Mouse (Mus musculus) embryonic facial prominence, embryonic 12.5 days (tissue): Measurements from ENCODE around the gene Iqschfp. TPM values are rescaled to one million over a fixed set of nuclear protein-coding genes. Genes with fewer than 3 reads are reported as not detected.

Experiments used
- ATAC-seq: fragments of 200-750 bp; cut with Nextera tagmentation; 2 replicates; pipeline ENCODE4 v1.8.0; 2017; ENCODE audit not compliant: insufficient number of reproducible peaks, insufficient read depth, low FRiP score, low TSS enrichment
- H3K27ac ChIP-seq: fragments of 300-500 bp; sonication (generic); 2 replicates; pipeline ENCODE4 v1.5.1; 2016; ENCODE audit warnings: mild to moderate bottlenecking
- H3K27me3 ChIP-seq: fragments of 300-500 bp; sonication (generic); 2 replicates; pipeline ENCODE4 v1.6.1; 2016; ENCODE audit warnings: mild to moderate bottlenecking, moderate library complexity
- H3K36me3 ChIP-seq: fragments of 300-500 bp; sonication (generic); 2 replicates; pipeline ENCODE4 v1.6.1; 2016; ENCODE audit warnings: mild to moderate bottlenecking
- H3K4me1 ChIP-seq: fragments of 300-500 bp; sonication (generic); 2 replicates; pipeline ENCODE4 v1.6.1; 2016
- H3K4me2 ChIP-seq: fragments of 300-500 bp; sonication (generic); replicated peaks from 2 replicates; pipeline ENCODE4 v1.6.1; 2016; ENCODE audit warnings: mild to moderate bottlenecking, moderate library complexity
- H3K4me3 ChIP-seq: fragments of 300-500 bp; sonication (generic); 2 replicates; pipeline ENCODE4 v1.5.1; 2016; ENCODE audit warnings: mild to moderate bottlenecking
- H3K9ac ChIP-seq: fragments of 300-500 bp; sonication (generic); 2 replicates; pipeline ENCODE4 v1.6.1; 2016; ENCODE audit warnings: mild to moderate bottlenecking, moderate library complexity
- H3K9me3 ChIP-seq: fragments of 300-500 bp; sonication (generic); 2 replicates; pipeline ENCODE4 v1.6.1; 2016; ENCODE audit warnings: mild to moderate bottlenecking, moderate library complexity
- WGBS: fragments of 180-500 bp; shearing (Covaris S2); methylation state at CpG from one replicate; pipeline ENCODE4 v1.1.7; 2016; 5-methylcytosine and 5-hydroxymethylcytosine counted together
- polyA plus RNA-seq: library from polyadenylated mRNA; unstranded; fragments of >200 nt; fragmentation: Nextera tagmentation; extraction: Ambion mirVana; gene quantifications from 2 replicates; pipeline ENCODE4 v1.2.1, GENCODE M21; 2016

Iqschfp gene
- polyA plus RNA-seq, 1 experiment from 2014 or later: 0.13 TPM

GRCm38 (mm10) chr3:68467941-68468687 is 576.1 kb downstream of the Iqschfp start:
- peak overlapping the region; percentile 26 for H3K4me3 ChIP-seq
- H3K36me3 ChIP-seq: no peaks in the 10 kb centered on the region
- peak overlapping the region; percentile 46 for H3K4me2 ChIP-seq
- peak; percentile 63; the same call in 1 of the 2 replicates for ATAC-seq
- no peaks in the 10 kb centered on the region for H3K27me3 ChIP-seq
- H3K9ac ChIP-seq: peak overlapping the region; percentile 21
- no peaks in the 10 kb centered on the region for H3K9me3 ChIP-seq
- 2% methylated on average over 10 of the region's 10 CpGs for WGBS
- peaks cover 17% of the 10 kb centered on the region for H3K4me1 ChIP-seq
- H3K27ac ChIP-seq: 0 out of 2 replicates have a peak overlapping the region, but pooled peaks have one; percentile 23

- Histone ChIP-seq H3K9ac (no peak overlapping the region), H3K27ac (no peak overlapping the region), H3K9me3 (no peaks in the 10 kb centered on the region), H3K27me3 (no peaks in the 10 kb centered on the region), H3K4me3 (no peak overlapping the region), H3K36me3 (no peaks in the 10 kb centered on the region), H3K4me2 (no peak overlapping the region), H3K4me1 (peaks cover 17% of the 10 kb centered on the region)
- ATAC-seq: no peak
- 84% methylated on average over 1 of the region's 1 CpGs for WGBS
Measured at GRCm38 (mm10) chr3:68469643-68470042, 577.6 kb downstream of the Iqschfp start.

- Histone ChIP-seq H3K4me3 (no peak overlapping the region), H3K36me3 (no peaks in the 10 kb centered on the region), H3K9me3 (no peaks in the 10 kb centered on the region), H3K27me3 (no peaks in the 10 kb centered on the region), H3K4me1 (peaks cover 17% of the 10 kb centered on the region), H3K27ac (no peak overlapping the region), H3K9ac (no peak overlapping the region), H3K4me2 (no peak overlapping the region)
- WGBS: 55% methylated on average over 3 of the region's 3 CpGs
- ATAC-seq: no peak
Measured at GRCm38 (mm10) chr3:68470061-68470460, 578.0 kb downstream of the Iqschfp start.

GRCm38 (mm10) chr3:68470622-68471021 is 578.6 kb downstream of the Iqschfp start:
- H3K4me2 ChIP-seq: no peak overlapping the region
- no peaks in the 10 kb centered on the region for H3K9me3 ChIP-seq
- H3K4me3 ChIP-seq: no peak overlapping the region
- 65% methylated on average over 5 of the region's 5 CpGs for WGBS
- H3K27me3 ChIP-seq: no peaks in the 10 kb centered on the region
- H3K4me1 ChIP-seq: peaks cover 17% of the 10 kb centered on the region
- H3K9ac ChIP-seq: no peak overlapping the region
- no peaks in the 10 kb centered on the region for H3K36me3 ChIP-seq
- no peak for ATAC-seq
- H3K27ac ChIP-seq: no peak overlapping the region

- 83% methylated on average over 7 of the region's 7 CpGs for WGBS
Measured at GRCm38 (mm10) chr3:68476336-68476735, 584.3 kb downstream of the Iqschfp start.

GRCm38 (mm10) chr3:68477478-68477877 is 585.4 kb downstream of the Iqschfp start:
- no peak for ATAC-seq
- Histone ChIP-seq H3K27me3 (no peaks in the 10 kb centered on the region), H3K9me3 (no peaks in the 10 kb centered on the region), H3K4me3 (no peak overlapping the region), H3K27ac (no peak overlapping the region), H3K4me1 (no peaks in the 10 kb centered on the region), H3K9ac (no peak overlapping the region), H3K4me2 (no peak overlapping the region), H3K36me3 (no peaks in the 10 kb centered on the region)
- WGBS: 50% methylated on average over 2 of the region's 2 CpGs

More at GRCm38 (mm10) chr3:68476336-68476735, 584.3 kb downstream of the Iqschfp start:
- no peak overlapping the region for H3K9ac ChIP-seq
- no peaks in the 10 kb centered on the region for H3K27me3 ChIP-seq
- no peak overlapping the region for H3K4me3 ChIP-seq
- no peak for ATAC-seq
- no peak overlapping the region for H3K27ac ChIP-seq
- H3K9me3 ChIP-seq: no peaks in the 10 kb centered on the region
- no peaks in the 10 kb centered on the region for H3K36me3 ChIP-seq
- H3K4me1 ChIP-seq: no peaks in the 10 kb centered on the region
- H3K4me2 ChIP-seq: no peak overlapping the region

- no peaks in the 10 kb centered on the region for H3K36me3 ChIP-seq
- no peak overlapping the region for H3K27ac ChIP-seq
- no peaks in the 10 kb centered on the region for H3K4me1 ChIP-seq
- H3K9me3 ChIP-seq: no peaks in the 10 kb centered on the region
- H3K9ac ChIP-seq: no peak overlapping the region
- H3K4me3 ChIP-seq: no peak overlapping the region
- H3K27me3 ChIP-seq: no peaks in the 10 kb centered on the region
- 88% methylated on average over 6 of the region's 6 CpGs for WGBS
- no peak overlapping the region for H3K4me2 ChIP-seq
- ATAC-seq: no peak
Measured at GRCm38 (mm10) chr3:68479266-68479665, 587.2 kb downstream of the Iqschfp start.

- H3K9ac ChIP-seq: no peak overlapping the region
- no peaks in the 10 kb centered on the region for H3K27me3 ChIP-seq
- H3K4me3 ChIP-seq: no peak overlapping the region
- peaks cover 8% of the 10 kb centered on the region; the same call in 1 of the 2 replicates for H3K4me1 ChIP-seq
- H3K27ac ChIP-seq: no peak overlapping the region
- no peak for ATAC-seq
- no peaks in the 10 kb centered on the region for H3K36me3 ChIP-seq
- H3K9me3 ChIP-seq: no peaks in the 10 kb centered on the region
- 85% methylated on average over 3 of the region's 3 CpGs for WGBS
- no peak overlapping the region for H3K4me2 ChIP-seq
Measured at GRCm38 (mm10) chr3:68483517-68483916, 591.5 kb downstream of the Iqschfp start.

GRCm38 (mm10) chr3:68484021-68484420 is 592.0 kb downstream of the Iqschfp start:
- Histone ChIP-seq H3K4me1 (peaks cover 10% of the 10 kb centered on the region; the same call in 1 of the 2 replicates), H3K9me3 (no peaks in the 10 kb centered on the region), H3K36me3 (no peaks in the 10 kb centered on the region), H3K4me2 (no peak overlapping the region), H3K27ac (no peak overlapping the region), H3K9ac (no peak overlapping the region), H3K4me3 (no peak overlapping the region), H3K27me3 (no peaks in the 10 kb centered on the region)
- WGBS: 84% methylated on average over 9 of the region's 9 CpGs
- no peak for ATAC-seq

- Histone ChIP-seq H3K9ac (no peak overlapping the region), H3K4me1 (peaks cover 10% of the 10 kb centered on the region; the same call in 1 of the 2 replicates), H3K27me3 (no peaks in the 10 kb centered on the region), H3K9me3 (no peaks in the 10 kb centered on the region), H3K27ac (no peak overlapping the region), H3K4me3 (no peak overlapping the region), H3K4me2 (no peak overlapping the region), H3K36me3 (no peaks in the 10 kb centered on the region)
- 63% methylated on average over 4 of the region's 4 CpGs for WGBS
- no peak for ATAC-seq
Measured at GRCm38 (mm10) chr3:68484561-68484960, 592.5 kb downstream of the Iqschfp start.

- Histone ChIP-seq H3K27me3 (no peaks in the 10 kb centered on the region), H3K4me3 (no peak overlapping the region), H3K27ac (no peak overlapping the region), H3K9ac (no peak overlapping the region), H3K4me1 (peaks cover 17% of the 10 kb centered on the region; the same call in 1 of the 2 replicates), H3K9me3 (no peaks in the 10 kb centered on the region), H3K36me3 (no peaks in the 10 kb centered on the region), H3K4me2 (no peak overlapping the region)
- WGBS: 60% methylated on average over 1 of the region's 1 CpGs
- ATAC-seq: no peak
Measured at GRCm38 (mm10) chr3:68487621-68488020, 595.6 kb downstream of the Iqschfp start.

- WGBS: 26% methylated on average over 5 of the region's 5 CpGs
- H3K4me3 ChIP-seq: no peak overlapping the region
- H3K4me1 ChIP-seq: peaks cover 24% of the 10 kb centered on the region; the same call in 1 of the 2 replicates
- H3K9ac ChIP-seq: no peak overlapping the region
- no peak overlapping the region for H3K27ac ChIP-seq
- ATAC-seq: no peak
- no peaks in the 10 kb centered on the region for H3K9me3 ChIP-seq
- no peak overlapping the region for H3K4me2 ChIP-seq
- H3K27me3 ChIP-seq: no peaks in the 10 kb centered on the region
- no peaks in the 10 kb centered on the region for H3K36me3 ChIP-seq
Measured at GRCm38 (mm10) chr3:68488316-68488715, 596.3 kb downstream of the Iqschfp start.
